Mouse (Mus musculus): ENCODE results near the gene Asphd2.
"Not testable (repeated sequence)": the region's sequence is repeated elsewhere in the genome, so short reads cannot be mapped to it uniquely, and the experiment has no call there.

The Asphd2 gene

DNA sequence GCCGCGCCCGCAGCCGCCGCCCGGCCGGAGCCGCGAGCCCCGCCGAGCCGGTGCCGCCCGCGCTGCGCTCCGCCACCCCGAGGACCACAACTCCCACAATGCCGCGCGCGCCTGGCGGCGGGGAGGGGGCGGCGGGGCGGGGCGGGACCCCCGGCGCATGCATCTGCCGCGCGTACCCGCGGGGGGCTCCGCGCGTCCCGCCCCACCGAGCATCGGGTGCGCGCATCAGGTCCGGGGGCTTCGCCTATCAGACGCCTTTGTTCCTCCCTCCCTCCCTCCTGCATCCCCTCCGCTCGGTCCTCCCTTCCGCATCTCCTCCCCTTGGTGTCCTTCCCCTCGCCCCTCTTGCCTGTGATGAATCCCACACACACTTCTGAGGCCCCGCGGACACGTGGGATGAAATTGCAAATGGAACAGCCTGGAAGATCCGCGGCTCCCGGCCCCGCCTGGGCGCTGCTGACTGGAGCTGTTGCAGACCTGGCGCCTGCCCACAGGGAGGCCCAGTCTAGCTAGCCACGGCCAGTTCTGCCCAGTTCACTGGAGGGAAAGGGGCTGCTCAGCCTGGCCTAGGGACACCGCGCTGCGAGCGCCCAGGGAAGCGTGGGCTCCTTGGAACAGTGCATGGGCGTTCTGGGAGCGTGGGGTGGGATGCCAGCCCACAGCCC lies at the start of gene Asphd2:
Gene Asphd2, minus strand, starts transcription at position 88 of the 665 bp plus-strand sequence.
- DNase-seq (ENCODE audit: low spot score) = no peak

DNA sequence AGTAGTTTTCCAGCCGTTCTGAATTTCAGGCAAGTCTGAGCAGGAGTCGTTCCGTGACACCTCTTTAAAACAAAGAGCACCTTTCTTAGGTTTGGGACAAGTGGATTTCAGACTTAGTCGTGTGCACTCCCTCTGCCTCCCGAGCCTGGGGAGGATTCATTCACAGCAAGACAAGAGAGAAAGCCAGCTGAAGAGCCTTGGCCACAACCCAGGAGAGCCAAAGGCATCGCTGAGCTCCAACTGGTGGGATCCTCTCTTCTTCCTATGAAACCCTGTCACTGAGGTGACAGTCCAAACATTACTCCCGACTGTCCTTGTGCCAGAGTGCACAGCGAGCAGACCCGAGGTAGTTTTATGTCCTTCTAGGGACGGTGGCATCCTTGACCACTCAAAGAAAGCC lies 43.9 kb upstream of the Asphd2 start:
- no peak for DNase-seq (ENCODE audit: low spot score)

DNA sequence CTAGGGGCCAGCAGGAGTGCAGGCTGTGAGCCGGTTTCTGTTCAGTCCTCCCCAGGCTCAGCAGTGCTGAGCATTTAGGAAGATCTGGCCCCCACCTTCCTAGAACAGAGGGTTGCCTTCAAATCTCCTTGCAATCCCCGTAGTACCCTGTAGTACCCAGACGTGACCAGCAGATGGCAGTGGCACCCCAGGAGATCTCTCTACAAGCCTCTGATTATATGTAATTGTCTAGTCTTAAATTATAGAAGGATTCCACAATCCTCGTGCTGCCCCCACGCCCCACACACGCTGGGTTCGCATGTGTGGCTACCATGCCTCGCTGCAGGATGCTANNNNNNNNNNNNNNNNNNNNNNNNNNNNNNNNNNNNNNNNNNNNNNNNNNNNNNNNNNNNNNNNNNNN lies 38.3 kb upstream of the Asphd2 start:
- DNase-seq (ENCODE audit: low spot score) = peak; percentile 47

DNA sequence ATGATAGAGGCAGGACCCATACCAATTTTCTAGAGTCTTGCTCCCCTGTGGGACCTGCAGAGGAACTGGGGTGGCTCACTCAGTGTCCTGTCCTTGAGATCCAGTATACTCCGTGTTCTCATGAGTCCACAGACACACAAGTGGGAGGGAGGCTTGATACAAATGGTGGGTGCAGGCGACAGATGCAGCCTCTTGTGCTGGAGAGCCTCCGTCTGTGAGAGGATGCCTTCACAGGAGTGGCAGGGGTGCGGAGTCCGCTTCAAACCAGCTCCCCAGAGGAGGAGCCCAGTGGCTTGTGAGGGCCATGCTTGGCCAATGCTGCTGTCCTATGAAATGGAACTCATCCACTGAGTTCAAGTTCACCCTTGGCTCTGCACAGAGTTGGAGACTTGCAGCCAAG lies 37.4 kb upstream of the Asphd2 start:
- no peak for DNase-seq (ENCODE audit: low spot score)

DNA sequence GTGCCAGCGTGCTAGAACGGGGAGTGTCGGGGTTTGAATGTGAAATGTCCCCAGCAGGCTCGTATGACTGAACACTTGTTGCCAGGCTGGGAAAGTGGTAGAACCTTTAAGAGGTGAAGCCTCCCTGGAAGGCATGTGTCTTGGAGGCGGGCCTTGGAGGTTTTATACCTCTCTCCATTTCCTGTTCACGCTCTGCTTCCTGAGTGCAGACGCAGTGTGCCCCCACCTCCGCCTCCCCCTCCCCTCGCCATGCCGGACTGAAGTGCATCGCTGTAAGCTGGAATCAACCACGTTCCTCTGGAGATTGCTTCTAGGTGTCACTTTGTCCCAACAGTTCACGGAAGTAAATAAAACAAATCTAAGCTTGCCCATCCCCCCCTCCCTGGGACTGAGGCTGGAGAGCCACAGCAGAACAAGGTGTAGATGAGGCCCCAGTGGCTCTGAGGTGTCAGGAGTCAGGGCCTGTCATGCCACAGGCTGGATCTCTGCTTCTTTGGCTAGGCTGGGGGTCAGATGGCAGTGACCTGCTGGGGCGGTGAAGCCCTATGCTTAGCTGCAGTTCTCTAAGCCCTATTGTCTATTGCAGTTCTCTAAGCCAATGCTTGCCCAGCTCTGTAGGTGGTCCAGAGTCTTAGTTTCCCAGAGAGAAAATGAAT lies 36.6 kb upstream of the Asphd2 start:
- no peak for DNase-seq (ENCODE audit: low spot score)

DNA sequence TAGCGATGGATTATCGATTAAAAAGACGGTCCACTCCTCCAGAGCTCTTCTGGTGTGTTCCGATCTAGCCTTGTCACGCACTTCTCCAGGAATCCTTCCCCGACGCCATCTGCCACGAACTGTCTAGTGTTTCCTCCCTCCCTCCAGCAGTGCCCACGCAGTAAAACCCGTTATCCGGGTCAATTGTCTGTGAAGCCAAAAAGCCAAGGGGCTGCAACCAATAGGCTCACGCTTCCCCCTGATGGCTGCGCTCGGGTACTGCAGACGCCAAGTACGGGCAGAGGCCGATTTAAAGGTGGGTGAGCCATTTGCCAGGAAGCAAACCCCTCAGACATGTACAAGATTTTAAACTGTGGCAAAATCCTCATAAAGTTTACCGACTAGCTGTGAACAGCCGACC lies 34.3 kb upstream of the Asphd2 start:
- DNase-seq (ENCODE audit: low spot score) = peak; percentile 5

DNA sequence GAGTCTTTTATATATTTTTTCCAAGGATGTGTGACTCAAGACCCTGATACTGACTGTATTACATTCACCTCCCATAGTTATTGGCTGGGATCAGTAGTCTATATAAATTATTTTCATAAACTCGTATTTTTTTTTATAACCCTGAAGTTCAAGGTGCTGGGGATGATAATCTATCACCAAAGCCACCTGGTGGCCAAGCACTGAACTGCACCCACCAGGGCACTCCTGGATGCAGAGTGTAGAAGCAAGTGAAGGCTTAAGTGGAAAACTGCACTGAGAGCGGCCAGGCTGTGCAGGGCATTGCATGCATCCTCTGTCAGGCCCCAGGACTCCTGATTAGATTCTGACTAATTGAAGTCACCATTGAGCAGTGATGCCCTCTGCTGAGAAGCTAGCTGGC lies 32.6 kb upstream of the Asphd2 start:
- DNase-seq (ENCODE audit: low spot score) = peak; percentile 51

DNA sequence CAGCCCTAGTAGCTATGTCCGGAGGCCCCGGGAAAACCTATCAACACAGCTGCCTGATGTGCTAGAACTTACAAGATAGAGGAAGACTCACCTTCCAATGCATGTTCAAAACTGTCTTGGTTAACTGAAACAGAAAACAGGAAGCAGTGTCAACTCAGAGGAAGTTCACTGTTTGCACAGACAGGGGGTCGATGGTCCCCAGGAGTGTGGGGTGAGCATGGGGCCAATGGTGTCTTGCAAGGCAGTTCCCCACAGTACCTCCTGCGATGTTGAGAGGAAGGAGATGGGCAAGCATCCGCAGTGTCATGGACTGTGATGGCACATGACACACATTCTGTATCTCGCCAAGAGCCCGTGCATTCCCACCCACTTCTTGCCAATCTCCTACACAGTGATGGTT lies 32.0 kb upstream of the Asphd2 start:
- DNase-seq (ENCODE audit: low spot score) = no peak

DNA sequence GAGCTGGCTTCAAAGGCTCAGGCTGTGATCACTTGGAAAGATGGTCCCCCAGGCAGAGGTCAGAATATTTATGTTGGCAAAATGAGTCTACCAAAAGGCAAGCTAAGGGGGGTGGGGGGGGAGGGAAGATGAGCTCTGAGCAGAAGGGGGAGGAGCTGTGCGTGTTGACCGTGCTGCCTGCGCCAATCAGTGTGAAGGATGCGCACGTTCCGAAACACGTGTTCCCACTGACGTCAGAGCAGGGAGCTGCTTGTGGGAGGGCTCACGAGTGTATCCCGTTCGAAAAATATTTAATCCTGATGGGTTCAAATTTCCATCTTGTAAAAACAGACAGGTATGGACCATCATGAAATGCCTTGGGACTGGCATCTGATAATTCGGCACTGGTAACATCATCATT lies 24.9 kb upstream of the Asphd2 start:
- DNase-seq (ENCODE audit: low spot score) = no peak

DNA sequence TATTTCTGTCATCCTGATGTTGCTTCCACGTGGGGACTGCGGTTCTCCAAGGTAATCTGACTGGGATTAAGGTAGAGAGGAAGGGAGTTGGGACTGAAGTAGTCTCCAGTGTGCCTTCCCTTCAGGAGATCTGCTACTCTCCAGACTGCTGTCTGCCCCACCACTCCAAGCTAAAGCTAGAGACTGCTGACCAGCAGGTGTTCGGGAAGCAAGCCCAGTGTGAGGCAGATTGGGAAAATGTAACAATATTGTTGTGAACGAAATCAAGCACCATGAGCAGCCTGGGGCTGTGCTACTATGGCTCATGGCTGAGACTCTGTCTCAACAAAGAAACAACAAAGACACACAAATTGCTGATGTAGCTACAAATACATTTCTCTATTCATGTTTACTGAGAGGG lies 23.4 kb upstream of the Asphd2 start:
- DNase-seq (ENCODE audit: low spot score) = no peak

DNA sequence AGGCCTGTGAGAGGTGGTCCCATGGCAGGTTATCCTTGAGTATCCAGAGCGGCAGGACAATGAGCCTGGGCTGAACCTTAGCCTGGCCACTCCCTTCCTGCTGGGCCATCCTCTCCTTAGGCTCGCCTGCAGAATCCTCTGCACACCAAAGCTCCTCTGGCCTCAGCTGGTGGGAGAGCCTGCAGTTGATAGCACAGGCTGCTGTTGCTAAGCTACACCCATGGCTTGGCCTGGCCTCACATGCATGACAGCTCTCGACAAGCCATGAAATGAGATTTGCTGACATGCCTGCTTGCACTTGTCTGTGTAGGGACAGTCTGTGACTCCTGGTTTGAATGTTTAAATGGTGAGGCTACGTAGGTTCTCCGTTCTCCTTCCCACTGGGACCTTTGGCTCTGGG lies 22.0 kb upstream of the Asphd2 start:
- no peak for DNase-seq (ENCODE audit: low spot score)

DNA sequence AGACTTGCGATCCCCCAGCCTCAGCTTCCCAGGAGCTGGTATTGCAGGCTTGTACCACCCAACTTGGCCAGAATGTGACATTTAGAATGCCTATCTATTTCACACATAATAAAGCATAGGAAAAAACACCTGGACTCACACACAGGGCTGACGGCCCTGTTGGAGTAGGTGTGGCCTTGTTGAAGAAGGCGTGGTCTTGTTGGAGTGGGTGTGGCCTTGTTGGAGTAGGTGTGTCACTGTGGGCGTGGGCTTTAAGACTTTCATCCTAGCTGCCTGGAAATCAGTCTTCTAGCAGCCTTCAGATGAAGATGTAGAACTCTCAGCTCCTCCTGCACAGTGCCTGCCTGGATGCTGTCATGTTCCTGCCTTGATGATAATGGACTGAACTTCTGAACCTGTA lies 18.1 kb upstream of the Asphd2 start:
- not testable (repeated sequence) for DNase-seq (ENCODE audit: low spot score)

DNA sequence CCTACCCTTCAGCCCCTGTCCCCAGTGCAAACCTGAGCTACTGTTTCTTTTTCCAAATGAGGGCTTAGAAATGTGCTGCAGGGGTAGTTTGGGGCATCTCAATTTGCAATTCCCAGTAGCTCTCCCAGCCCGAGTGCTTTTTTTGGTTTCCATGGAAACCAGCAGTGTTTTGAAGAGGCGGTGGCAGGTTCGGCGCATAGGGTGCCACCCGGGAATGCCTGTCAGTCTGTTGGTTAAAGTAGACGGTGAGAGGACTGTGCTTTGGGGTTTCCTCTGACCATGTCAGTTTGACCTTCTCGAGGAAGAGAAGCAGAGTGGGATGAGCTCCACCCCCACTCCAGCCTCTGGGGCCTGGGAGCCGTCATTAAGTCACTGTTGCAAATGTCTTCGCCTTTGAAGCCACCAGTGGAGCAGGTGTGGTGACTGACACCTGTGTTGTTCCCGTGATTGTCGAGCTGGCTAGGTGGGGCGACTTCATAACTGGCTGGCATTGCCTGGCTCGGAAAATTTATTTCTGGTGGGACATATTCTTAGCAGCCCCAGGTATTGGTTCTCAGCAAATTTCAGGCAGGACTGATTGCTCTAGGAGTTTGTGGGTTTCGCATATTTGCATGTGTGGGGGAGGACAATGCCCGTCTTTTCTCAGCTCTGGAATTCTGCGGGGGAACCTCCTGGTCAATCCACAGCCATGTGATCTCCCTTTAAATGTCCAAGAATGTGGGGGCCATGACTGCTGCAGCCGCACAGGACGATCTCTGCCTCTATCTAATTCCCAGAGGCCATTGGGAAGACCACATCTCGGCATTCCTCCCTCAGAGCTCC lies 17.1 kb upstream of the Asphd2 start:
- no peak for DNase-seq (ENCODE audit: low spot score)

DNA sequence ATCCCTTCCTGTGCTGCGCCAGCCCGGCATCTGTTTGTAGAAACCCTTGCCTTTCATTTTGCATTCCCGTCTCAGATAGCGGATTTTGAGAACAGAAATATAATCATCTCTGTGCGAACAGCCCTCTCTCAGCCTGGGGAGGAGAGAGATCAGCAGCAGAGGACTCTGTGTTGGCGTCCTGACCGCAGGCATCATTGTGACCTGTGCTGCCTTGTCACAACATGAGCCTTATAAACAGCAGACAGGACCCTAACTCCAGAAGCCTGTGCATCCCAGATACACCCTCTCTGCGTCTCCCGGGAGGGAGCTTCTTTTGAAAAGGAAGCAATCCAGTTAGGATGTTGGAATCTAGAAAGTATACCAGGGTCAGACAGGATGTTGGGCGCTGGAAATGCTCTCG lies 16.4 kb upstream of the Asphd2 start:
- no peak for DNase-seq (ENCODE audit: low spot score)

DNA sequence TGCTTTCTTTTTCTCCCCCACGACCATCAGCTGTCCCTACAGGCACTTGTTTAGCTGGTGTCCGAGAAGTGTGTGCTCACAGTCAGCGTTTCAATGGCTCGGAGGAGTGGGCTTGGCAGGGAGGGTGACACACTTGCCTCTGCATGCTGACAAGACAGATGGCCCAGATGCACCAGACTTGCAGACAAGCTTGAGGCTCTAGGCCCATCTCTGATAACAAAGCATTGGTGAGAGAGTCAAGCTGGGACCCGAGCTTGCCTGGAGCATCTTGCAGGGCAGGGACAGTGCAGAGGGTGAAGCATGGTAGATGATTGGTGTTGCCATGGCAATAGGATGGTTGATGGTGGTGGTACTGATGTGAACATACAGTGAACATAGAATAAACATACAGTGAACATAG lies 14.6 kb upstream of the Asphd2 start:
- no peak for DNase-seq (ENCODE audit: low spot score)

DNA sequence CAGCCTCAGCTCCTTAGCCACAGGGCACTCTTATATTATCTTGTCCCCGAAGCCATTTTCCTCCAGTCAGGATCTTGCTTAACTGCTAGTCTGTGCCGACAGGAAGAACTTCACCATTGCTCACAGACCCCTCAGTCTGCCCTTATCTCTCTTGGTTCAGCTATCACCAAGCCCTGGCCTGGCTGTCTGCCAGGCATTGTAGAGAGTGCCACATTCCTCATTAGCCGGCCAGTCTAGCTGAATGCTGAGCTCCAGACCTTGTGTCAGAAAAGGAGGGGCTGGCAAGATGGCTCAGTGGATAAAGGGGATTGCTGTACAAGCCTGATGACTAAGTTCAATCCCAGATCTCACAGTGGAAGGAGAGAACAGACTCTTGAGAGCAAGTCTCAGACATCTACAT lies 11.4 kb upstream of the Asphd2 start:
- no peak for DNase-seq (ENCODE audit: low spot score)

DNA sequence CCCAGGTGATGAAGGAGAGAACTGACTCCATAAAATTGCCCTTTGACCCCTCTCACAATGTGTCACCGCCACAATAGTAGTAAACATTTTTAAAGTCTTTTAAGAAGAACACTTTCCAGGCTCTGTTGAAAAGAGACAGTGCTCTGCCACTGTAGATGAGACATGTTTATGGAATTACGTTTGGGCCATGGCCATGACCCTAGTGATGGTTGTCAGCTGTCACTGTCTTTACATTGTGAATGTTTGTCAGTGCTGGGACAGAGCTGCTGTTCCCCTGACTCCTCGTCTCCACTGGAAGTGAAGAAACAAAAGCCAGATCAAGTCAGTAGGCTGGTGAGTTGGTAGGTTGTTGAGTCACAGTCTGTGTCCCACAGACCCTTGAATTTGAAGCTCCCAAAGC lies 7.8 kb upstream of the Asphd2 start:
- no peak for DNase-seq (ENCODE audit: low spot score)

DNA sequence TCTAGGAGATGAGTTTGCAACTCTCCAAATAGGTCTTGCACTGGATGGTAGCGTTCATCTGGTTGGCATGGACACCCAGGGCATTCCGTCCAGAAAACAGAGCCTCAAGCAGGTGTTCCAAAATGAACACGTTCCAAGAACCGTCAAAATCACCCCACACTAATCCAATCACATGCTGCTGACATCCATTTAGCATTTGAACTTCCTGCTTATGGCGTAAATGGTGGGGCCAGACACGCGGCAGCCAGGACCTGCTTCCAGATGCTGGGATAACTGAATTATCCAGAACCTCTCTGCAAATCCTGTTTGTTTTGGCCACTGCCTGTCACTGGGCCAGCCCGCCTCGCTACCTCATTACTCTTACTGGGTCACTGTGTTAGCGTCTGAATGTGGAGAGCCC lies 4.6 kb upstream of the Asphd2 start:
- no peak for DNase-seq (ENCODE audit: low spot score)

DNA sequence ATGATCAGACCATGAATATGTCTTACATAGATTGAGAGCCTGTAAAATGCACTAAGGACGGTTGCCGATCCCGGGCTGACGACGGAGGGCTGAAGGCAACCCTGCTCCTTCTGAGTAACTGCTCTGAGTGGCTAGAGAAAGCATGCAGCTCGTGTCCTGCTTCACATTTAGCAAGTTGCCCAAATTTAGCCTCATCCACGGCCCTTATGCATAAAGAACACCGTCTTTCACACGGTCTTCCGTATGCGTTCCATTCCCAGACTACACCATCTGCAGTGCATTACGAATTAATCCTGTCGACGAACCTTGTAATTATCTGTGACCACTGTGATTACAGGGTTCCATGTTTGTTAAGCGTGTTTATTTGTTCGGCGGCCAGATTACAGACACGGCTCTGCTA lies 1.4 kb upstream of the Asphd2 start:
- DNase-seq (ENCODE audit: low spot score) = no peak

DNA sequence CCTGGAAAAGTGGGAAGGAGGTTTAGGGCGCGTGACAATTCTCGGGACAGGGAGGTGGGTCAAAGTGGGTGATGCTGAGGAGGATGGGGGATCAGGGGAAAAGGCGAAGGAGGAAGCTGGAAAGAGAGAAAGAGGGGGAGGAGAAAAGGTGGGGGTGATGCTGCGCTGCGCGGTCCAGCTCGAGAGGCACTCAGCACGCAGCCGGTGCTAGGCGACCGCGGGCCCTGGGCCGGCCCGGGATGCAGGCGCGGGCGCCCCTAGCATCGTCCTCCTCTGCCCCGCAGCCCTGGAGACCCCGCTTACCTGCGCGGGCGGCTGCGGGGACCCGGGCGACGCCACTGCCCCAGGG lies 277 bp downstream of the Asphd2 start:
- no peak for DNase-seq (ENCODE audit: low spot score)

DNA sequence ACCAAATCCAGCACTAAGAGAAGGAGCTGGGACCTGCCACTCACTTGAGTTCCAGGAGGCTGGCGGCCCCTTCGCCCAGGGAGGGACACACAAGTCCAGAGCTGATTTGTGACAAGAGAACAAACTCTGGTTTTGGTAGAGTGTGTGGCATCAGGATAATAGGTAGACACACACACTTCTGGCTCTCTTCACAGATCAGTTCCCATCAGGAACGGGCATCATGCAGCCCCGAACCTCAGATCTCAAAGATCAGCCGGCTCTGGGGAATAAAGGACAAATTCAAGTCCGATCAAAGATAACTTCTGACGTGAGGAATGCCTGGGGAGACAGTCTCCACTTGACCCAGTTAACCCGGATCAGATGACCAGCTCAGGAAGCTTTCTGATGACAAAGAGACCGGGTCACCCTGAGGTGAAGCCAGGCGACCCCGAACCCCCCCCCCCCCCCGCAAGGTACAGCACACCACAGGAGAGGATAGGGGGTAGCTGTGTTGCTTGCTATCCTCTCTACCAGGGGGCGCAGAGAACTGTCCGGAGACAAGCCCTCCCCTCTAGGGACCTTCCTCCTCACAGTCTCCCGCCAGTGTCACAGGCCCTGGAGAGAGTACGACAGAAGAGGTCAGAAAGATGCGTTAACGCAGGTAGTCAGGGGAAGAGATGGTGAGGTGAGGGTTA lies 788 bp downstream of the Asphd2 start:
- no peak for DNase-seq (ENCODE audit: low spot score)

DNA sequence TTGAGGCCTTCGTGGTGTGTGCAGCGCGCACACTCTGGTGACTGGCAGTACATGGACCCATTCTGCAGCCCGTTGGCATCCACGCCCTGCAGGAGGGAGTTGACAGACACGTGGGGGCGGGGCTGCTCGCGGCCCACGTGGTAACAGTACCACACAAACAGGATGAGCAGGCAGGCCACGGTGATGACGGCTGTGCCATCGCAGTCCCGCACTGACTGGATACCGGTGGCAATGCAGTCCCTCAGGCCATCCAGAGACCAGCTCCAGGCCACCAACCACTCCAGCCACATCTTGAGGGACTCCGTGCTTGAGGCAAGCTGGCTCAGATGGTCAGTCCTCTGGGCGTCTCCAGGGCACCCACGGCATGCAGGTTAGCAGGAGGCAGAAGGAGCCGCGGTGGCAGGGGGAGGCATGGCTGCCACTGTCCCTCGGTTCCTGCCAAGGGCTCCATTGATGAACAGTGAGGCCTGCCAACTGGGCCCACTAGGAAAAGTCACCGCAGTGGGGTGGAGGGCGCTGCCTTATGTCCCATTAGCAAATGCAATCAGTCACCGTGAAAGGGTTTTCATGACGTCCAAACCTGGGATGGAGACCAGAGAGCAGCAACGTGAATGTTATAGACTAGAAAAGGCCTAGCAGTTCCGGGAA lies 2.9 kb downstream of the Asphd2 start:
- DNase-seq (ENCODE audit: low spot score) = no peak
